Mouse (Mus musculus): ENCODE measurements around the gene Hist1h2bb. TPM values are rescaled to one million over a fixed set of nuclear protein-coding genes. Genes with fewer than 3 reads are reported as not detected.

Gene Hist1h2bb
- polyA plus RNA-seq, 1 experiment from 2014 or later: 0.41 TPM

- in situ Hi-C loops (cut with MboI; ENCODE audit: low pct_unique_long_range_greater_than_20kb): loop anchor here (25.0 kb wide), 1 partner anchor 288 kb away; no protein-coding TSS in a partner anchor
- DNase-seq (ENCODE audit: low read depth, low spot score): no peak
- ChIA-PET CTCF (interaction anchor here (1.0 kb wide), 1 partner anchor 23 kb away, joined by 3 read pairs; no protein-coding TSS in a partner anchor), POLR2A (no interaction called here)
- no peak for TF ChIP-seq CTCF (IDR thresholded peaks at IDR 0.05)
- no peak for ATAC-seq
- H3K27me3 ChIP-seq: no peaks in the 10 kb centered on the region
Measured at GRCm38 (mm10) chr13:23725213-23725612, 21.3 kb upstream of the Hist1h2bb start.

GRCm38 (mm10) chr13:23728472-23729191 lies 17.9 kb upstream of the Hist1h2bb start:
- in situ Hi-C loops (cut with MboI; ENCODE audit: low pct_unique_long_range_greater_than_20kb): loop anchor here (25.0 kb wide), 1 partner anchor 291 kb away; no protein-coding TSS in a partner anchor
- DNase-seq (ENCODE audit: low read depth, low spot score) (no peak), ATAC-seq (no peak)
- ChIA-PET POLR2A (no interaction called here), CTCF (interaction anchor here (3.3 kb wide), 1 partner anchor 27 kb away, joined by 23 read pairs; no protein-coding TSS in a partner anchor)
- no peaks in the 10 kb centered on the region for H3K27me3 ChIP-seq
- no peak for TF ChIP-seq CTCF (IDR thresholded peaks at IDR 0.05)

- ChIA-PET POLR2A (no interaction called here), CTCF (interaction anchor here (3.3 to 4.6 kb wide), 2 partner anchors 21 to 28 kb away, joined by 21 to 23 read pairs; no protein-coding TSS in a partner anchor)
- H3K27me3 ChIP-seq: no peaks in the 10 kb centered on the region
- TF ChIP-seq CTCF (IDR thresholded peaks at IDR 0.05): no peak
- ATAC-seq (no peak), DNase-seq (ENCODE audit: low read depth, low spot score) (no peak)
- in situ Hi-C loops (cut with MboI; ENCODE audit: low pct_unique_long_range_greater_than_20kb): loop anchor here (25.0 kb wide), 1 partner anchor 292 kb away; no protein-coding TSS in a partner anchor
Measured at GRCm38 (mm10) chr13:23729192-23729525, 17.4 kb upstream of the Hist1h2bb start.

- DNase-seq (ENCODE audit: low read depth, low spot score) (no peak), ATAC-seq (no peak)
- H3K27me3 ChIP-seq: no peaks in the 10 kb centered on the region
- CTCF ChIA-PET: interaction anchor here (3.3 to 4.6 kb wide), 2 partner anchors 21 to 28 kb away, joined by 21 to 23 read pairs; no protein-coding TSS in a partner anchor
- in situ Hi-C loops (cut with MboI; ENCODE audit: low pct_unique_long_range_greater_than_20kb): loop anchor here (10.0 to 25.0 kb wide), 2 partner anchors 105 to 292 kb away; partner anchors contain the start of genes Hist1h1e and Hist1h2be
- POLR2A ChIA-PET: interaction anchor here (0.7 to 0.8 kb wide), 2 partner anchors 17 to 40 kb away, joined by 3 read pairs; no protein-coding TSS in a partner anchor
- TF ChIP-seq CTCF (IDR thresholded peaks at IDR 0.05): no peak
Measured at GRCm38 (mm10) chr13:23729706-23730105, 16.8 kb upstream of the Hist1h2bb start.

DNA sequence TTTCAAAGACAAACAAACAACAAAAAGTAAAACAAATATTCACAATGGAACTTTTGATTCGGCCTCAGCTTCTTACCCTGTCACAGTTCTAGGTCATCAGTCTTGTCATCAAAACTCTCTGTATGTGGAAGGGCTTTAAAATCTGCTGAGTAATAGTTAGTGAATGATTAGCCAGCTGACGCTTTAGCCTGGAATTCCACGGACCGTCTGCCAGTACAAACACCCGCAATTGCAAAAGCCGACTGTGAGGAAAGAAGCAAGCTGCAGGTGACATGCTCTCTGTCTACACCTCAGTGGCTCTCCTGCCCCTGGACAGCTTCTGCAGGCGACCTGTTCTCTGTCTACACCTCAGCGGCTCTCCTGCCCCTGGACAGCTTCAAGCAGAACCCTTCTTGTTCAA lies 16.1 kb upstream of the Hist1h2bb start:
- DNase-seq (ENCODE audit: low read depth, low spot score) (peak; percentile 91), ATAC-seq (peak; percentile 82)
- TF ChIP-seq CTCF (IDR thresholded peaks at IDR 0.05): no peak
- ChIA-PET CTCF (interaction anchor here (3.3 to 4.6 kb wide), 2 partner anchors 22 to 29 kb away, joined by 21 to 23 read pairs; no protein-coding TSS in a partner anchor), POLR2A (interaction anchor here (0.6 to 1.2 kb wide), 3 partner anchors 30 to 41 kb away, joined by 3 to 4 read pairs (median 3); no protein-coding TSS in a partner anchor)
- no peaks in the 10 kb centered on the region for H3K27me3 ChIP-seq
- in situ Hi-C loops (cut with MboI; ENCODE audit: low pct_unique_long_range_greater_than_20kb): loop anchor here (10.0 to 25.0 kb wide), 2 partner anchors 106 to 293 kb away; partner anchors contain the start of genes Hist1h1e and Hist1h2be

DNA sequence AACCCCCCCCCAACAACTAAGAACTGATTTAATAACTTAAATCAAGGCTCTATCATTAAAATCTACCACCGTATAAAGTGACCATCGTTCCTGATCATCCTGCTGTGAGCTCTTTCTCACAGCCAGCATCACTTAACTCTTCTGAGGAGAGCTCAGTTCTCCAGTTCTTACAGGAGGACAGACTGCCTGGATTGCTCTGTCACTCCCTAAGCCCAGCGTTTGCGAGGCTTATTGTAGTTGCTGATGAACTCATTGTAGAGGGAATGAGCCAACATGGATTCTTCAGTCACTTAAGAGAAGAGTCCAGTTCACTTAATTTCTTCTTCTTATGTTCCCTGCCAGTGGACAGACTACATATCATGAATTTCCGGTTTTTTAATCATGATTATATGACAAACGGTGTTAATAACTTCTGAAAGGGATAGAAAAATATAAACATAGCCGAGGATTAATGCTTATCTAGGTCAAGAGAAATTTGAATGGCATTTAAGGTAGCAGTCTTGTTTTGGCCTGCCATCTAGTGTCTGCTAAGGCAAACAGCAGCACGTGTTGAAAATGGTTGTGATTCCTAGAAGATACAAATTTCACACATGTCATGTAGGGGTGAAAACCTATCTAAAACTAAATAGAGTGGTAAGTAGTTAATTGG lies 14.3 kb upstream of the Hist1h2bb start:
- peak; percentile 81 for TF ChIP-seq CTCF (IDR thresholded peaks at IDR 0.05)
- ATAC-seq (no peak), DNase-seq (ENCODE audit: low read depth, low spot score) (no peak)
- H3K27me3 ChIP-seq: no peaks in the 10 kb centered on the region
- POLR2A ChIA-PET: interaction anchor here (3.5 kb wide), 1 partner anchor 31 kb away, joined by 12 read pairs; no protein-coding TSS in a partner anchor
- in situ Hi-C loops (cut with MboI; ENCODE audit: low pct_unique_long_range_greater_than_20kb): loop anchor here (10.0 to 25.0 kb wide), 2 partner anchors 107 to 295 kb away; partner anchors contain the start of genes Hist1h1e and Hist1h2be
- CTCF ChIA-PET: interaction anchor here (0.9 to 15.1 kb wide), 4 partner anchors 21 to 49 kb away, joined by 3 to 137 read pairs (median 12); partner anchors contain the start of genes Hist1h2ac, Hist1h2bc and Hist1h4c

DNA sequence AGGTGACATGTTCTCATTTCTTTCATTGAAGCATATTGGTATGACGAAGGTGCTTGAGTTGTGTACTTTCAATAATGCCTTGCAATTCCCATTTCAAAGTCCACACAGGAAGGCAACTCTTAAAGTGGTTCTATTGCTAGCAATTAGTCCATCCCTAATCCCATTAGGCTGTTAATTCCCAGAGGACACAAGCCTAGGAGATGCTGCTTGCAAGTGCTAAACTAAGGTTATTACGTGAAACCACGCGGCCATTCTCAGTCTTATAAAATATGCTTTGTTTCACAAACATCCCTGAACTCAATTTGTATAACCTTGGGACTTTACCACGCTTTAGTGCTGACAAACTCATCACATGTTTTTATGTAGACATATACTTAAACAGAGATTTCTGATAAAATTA lies 9.4 kb upstream of the Hist1h2bb start:
- no peak for DNase-seq (ENCODE audit: low read depth, low spot score)
- ATAC-seq: no peak
- no peak for TF ChIP-seq CTCF (IDR thresholded peaks at IDR 0.05)
- in situ Hi-C loops (cut with MboI; ENCODE audit: low pct_unique_long_range_greater_than_20kb): loop anchor here (10.0 to 25.0 kb wide), 2 partner anchors 112 to 300 kb away; partner anchors contain the start of genes Hist1h1e and Hist1h2be
- H3K27me3 ChIP-seq: no peaks in the 10 kb centered on the region
- CTCF ChIA-PET: interaction anchor here (1.0 to 15.1 kb wide), 5 partner anchors 10 to 37 kb away, joined by 3 to 137 read pairs (median 4); partner anchors contain the start of gene Hist1h4c
- POLR2A ChIA-PET: interaction anchor here (0.7 kb wide), 1 partner anchor 53 kb away, joined by 3 read pairs; the partner anchor contains the start of gene Hist1h2bc

- ATAC-seq (no peak), DNase-seq (ENCODE audit: low read depth, low spot score) (no peak)
- no peaks in the 10 kb centered on the region for H3K27me3 ChIP-seq
- ChIA-PET CTCF (interaction anchor here (1.3 to 15.1 kb wide), 2 partner anchors 11 to 38 kb away, joined by 5 to 137 read pairs; partner anchors contain the start of gene Hist1h4c), POLR2A (no interaction called here)
- in situ Hi-C loops (cut with MboI; ENCODE audit: low pct_unique_long_range_greater_than_20kb): loop anchor here (10.0 to 25.0 kb wide), 2 partner anchors 113 to 301 kb away; partner anchors contain the start of genes Hist1h1e and Hist1h2be
- TF ChIP-seq CTCF (IDR thresholded peaks at IDR 0.05): no peak
Measured at GRCm38 (mm10) chr13:23738041-23738440, 8.5 kb upstream of the Hist1h2bb start.

GRCm38 (mm10) chr13:23738677-23739068 lies 7.9 kb upstream of the Hist1h2bb start, which contains the start of gene Hist1h1c:
TSS of gene Hist1h1c (plus strand) at chr13:23738808.
- ChIA-PET POLR2A (no interaction called here), CTCF (interaction anchor here (1.4 to 15.1 kb wide), 2 partner anchors 13 to 39 kb away, joined by 3 to 137 read pairs; partner anchors contain the start of genes Hist1h3b and Hist1h4c)
- no peak for TF ChIP-seq CTCF (IDR thresholded peaks at IDR 0.05)
- ATAC-seq (peak; percentile 68), DNase-seq (ENCODE audit: low read depth, low spot score) (no peak)
- in situ Hi-C loops (cut with MboI; ENCODE audit: low pct_unique_long_range_greater_than_20kb): loop anchor here (10.0 to 25.0 kb wide), 2 partner anchors 114 to 301 kb away; partner anchors contain the start of genes Hist1h1e and Hist1h2be
- no peaks in the 10 kb centered on the region for H3K27me3 ChIP-seq
